Mouse (Mus musculus) olfactory bulb, adult 2 months (tissue): Measurements from ENCODE around the gene Shld1.

Source experiments
- CTCF ChIP-seq: fragments of 200-500 bp; IDR thresholded peaks from 2 replicates; pipeline ENCODE4 v1.5.1; 2012; ENCODE audit warnings: low read depth, mild to moderate bottlenecking, low read length, moderate library complexity; ENCODE audit not compliant: insufficient read depth
- POLR2A ChIP-seq: fragments of 200-500 bp; IDR thresholded peaks from 2 replicates; pipeline ENCODE4 v1.6.1; 2012; ENCODE audit warnings: mild to moderate bottlenecking, low read depth, low read length, moderate library complexity; ENCODE audit not compliant: insufficient read depth

DNA sequence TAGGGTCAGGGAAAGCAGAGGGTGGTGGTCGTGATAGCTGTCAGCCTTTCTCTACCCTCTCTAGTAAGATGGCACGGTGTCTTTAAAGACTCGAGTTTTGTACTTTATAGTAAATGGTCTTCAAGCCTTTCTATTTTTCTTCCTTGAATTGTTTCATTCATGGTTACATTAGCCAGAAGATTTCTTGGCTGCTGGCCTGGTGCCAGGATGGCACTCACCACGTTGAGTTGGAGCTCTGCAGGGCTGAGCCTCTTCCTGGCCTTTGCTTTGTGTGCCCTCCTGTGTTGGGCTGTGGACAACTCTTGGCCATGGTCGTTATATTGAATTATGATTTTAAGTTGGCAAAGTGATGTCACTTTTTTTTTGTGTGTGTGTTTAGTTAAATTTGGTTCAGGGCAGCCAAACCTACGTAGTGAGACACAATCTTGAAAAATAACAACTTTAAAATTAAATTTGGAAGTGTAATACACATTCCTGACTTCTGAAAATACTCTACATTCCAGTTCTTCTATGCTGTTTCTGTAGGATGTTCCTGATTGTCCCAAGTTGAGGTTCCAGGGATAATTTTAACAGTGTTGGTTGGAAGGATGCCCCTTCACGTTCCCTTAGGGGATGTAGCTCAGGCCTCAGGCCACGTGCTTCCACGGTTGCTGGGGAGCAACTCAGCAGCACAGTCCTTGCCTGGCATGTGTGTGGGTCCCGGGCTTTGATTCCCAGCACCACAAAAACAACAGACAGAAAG is 18.7 kb downstream of the Shld1 start:
- TF ChIP-seq CTCF, result no peak
- TF ChIP-seq POLR2A, result no peak
